Mouse (Mus musculus) urinary bladder, postnatal 10 days (tissue): ENCODE measurements around the gene 4930442H23Rik.
A peak's percentile ranks its signal among the peaks of the same experiment; 100 is the strongest.
"Not testable (repeated sequence)": the region's sequence is repeated elsewhere in the genome, so short reads cannot be mapped to it uniquely, and the experiment has no call there.

Experiments used
- DNase-seq: peaks from one replicate; pipeline ENCODE4 v3.0.0; 2022; ENCODE audit warnings: low spot score

4930442H23Rik gene

GRCm38 (mm10) chr10:81198230-81198629 lies 14.6 kb upstream of the 4930442H23Rik start:
- no peak for DNase-seq

GRCm38 (mm10) chr10:81197305-81197704 lies 13.7 kb upstream of the 4930442H23Rik start:
- no peak for DNase-seq

DNA sequence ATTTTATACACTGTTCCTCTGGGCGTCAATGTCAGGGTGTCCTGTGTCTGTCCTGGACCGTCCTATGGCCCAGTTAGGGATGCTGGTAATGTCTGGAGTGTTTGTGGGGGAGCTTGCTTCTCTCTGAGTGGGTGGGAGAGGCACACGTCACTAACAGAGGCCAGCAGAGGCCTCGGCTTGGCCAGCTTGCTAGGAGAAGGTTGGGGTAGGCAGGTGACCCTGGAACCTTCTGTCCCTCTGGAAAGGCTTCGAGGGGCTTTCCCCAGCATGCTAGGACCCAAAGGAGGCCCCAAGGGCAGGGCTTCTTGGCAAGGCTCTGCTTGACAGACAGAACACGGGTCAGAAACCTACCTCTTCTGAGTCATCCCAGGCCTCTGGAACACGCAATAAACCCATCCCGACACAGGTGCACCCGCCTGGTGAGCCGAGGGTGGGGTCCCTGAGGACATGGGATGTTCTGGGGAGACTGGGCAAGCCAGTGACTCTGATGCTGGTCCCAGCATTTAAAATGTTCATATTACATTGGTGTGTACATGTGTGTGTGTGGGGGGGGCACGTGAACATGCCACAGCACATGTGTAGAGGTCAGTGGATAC lies 12.9 kb upstream of the 4930442H23Rik start:
- DNase-seq, result no peak

GRCm38 (mm10) chr10:81195300-81195699 lies 11.7 kb upstream of the 4930442H23Rik start:
- DNase-seq, result no peak

DNA sequence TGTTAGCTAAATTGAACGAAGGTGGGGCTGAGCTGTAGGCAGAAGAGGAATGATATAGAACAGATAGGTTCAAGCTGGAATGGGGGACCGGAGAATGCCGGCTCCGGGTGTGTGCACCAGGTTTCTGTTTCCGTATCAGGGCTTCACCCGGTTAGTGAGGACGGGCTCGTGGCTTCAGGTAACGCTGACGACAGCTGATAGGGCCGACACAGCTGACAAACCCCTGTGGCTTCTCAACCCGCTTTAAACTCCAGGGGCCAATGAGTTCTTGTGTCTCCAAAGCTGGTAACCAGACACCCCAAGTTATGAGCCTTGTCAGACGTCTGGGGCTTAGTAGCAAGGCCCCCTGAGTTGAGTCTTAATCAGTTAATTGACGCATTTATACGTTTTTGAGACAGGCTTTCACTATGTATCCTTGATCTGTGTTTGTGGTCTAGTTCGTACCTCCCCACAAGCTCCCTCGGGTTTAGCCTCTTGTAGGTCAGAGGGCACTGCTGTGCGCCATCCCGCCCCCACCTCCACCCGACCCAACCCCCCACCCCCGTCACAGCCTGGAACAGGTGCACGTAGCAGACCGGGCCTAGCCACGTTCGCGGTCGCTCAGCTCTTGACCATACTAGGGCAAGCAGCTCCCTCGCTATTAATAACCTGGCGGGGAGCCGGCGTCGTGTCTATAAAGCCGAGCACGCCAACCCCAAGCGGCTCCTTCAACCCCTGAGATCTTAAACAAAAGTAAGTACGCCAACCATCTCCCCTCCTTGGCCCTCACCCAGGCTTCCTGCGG lies 10.5 kb upstream of the 4930442H23Rik start:
- DNase-seq, result no peak

DNA sequence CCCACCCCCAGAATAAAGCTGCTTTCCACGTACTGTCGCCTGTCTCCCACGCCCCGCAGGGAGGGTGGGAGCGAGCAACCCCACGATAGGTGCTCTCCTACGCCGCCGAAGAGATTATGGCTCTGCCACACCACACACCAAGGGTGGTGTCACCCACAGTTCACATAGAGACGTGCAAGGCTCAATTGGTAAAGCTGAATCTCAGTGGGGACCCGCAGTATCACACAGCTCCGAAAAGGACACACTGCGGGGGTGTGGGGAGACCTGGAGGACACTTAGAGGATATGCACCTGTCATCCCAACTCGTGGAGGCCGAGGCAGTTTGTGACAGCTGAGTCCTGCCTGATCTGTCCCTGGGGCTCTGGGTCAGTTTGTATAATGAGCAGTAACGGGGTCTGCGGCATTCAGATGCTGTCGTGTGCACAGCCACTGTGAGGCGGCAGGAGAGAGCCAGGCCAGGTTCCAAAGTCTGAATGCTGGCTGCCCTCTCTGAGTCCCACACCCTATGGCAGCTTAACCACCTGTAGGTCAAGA lies 9.4 kb upstream of the 4930442H23Rik start:
- DNase-seq, result no peak

DNA sequence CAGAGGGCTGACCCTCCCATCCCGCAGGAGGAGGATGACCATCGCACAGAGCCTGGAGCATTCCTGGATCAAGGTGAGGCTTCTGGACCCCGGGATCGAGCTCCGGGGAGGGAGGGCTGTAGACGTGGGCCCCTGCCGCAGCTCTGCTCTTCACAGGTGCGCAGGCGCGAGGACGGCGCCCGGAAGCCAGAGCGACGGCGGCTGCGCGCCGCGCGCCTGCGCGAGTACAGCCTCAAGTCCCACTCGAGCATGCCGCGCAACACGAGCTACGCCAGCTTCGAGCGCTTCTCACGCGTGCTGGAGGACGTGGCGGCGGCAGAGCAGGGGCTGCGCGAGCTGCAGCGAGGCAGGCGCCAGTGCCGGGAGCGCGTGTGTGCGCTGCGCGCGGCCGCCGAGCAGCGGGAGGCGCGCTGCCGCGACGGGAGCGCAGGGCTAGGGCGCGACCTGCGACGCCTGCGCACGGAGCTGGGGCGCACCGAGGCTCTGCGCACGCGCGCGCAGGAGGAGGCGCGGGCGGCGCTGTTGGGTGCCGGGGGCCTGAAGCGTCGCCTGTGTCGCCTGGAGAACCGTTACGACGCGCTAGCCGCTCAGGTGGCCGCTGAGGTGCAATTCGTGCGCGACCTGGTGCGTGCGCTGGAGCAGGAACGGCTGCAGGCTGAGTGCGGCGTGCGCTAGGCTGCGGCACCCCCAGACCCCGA lies 8.8 kb upstream of the 4930442H23Rik start:
- DNase-seq, result no peak

- no peak for DNase-seq
Measured at GRCm38 (mm10) chr10:81191342-81191982, 7.8 kb upstream of the 4930442H23Rik start.

GRCm38 (mm10) chr10:81190912-81191321 lies 7.3 kb upstream of the 4930442H23Rik start:
- no peak for DNase-seq

DNA sequence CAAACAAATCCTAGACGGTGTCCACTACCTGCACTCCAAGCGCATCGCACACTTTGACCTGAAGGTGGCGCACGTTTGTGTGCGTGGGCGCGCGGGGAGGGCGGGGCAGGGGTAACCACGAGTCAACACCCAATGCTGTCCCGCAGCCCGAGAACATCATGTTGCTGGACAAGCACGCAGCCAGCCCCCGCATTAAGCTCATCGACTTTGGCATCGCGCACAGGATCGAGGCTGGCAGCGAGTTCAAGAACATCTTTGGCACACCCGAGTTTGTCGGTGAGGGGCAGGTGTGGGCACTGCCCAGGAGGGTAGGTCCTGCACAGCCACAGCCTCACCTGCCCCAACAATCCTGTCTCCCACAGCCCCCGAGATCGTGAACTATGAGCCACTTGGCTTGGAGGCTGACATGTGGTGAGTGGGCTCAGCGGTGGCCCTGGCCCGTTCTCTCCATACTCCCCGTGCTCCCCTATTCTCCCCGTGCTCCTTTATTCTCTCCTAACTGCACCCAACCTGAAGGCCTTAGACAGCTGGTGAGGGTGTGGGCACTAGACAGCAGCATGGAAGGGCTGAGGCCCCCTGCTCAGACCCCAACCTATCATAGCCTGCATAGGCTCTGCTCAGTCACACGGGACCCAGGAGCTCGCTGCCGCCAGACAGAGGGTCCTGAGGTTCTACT lies 6.7 kb upstream of the 4930442H23Rik start:
- no peak for DNase-seq

- DNase-seq, result no peak
Measured at GRCm38 (mm10) chr10:81189821-81190220, 6.2 kb upstream of the 4930442H23Rik start.

GRCm38 (mm10) chr10:81187161-81187560 lies 3.5 kb upstream of the 4930442H23Rik start:
- no peak for DNase-seq

DNA sequence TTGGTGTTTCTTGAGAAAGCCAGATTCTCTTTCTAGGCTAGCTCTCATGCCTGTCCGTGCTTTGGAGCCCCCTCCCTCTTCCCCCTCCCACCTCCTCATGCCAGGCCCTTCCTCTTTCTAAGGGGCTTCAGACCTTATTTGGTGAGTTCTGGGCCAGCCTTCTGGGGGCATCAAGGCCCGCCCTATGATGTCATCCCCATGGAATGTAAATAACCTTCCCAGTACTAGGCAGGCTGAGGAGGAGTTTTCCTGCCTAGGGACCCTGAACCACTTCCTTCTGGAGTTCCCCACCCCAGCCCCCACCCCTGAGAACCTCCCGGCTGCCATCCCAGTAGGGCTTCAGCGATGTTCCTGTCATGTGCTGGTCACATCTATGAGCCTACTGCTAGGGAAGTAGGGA lies 1.1 kb upstream of the 4930442H23Rik start:
- DNase-seq, result no peak

DNA sequence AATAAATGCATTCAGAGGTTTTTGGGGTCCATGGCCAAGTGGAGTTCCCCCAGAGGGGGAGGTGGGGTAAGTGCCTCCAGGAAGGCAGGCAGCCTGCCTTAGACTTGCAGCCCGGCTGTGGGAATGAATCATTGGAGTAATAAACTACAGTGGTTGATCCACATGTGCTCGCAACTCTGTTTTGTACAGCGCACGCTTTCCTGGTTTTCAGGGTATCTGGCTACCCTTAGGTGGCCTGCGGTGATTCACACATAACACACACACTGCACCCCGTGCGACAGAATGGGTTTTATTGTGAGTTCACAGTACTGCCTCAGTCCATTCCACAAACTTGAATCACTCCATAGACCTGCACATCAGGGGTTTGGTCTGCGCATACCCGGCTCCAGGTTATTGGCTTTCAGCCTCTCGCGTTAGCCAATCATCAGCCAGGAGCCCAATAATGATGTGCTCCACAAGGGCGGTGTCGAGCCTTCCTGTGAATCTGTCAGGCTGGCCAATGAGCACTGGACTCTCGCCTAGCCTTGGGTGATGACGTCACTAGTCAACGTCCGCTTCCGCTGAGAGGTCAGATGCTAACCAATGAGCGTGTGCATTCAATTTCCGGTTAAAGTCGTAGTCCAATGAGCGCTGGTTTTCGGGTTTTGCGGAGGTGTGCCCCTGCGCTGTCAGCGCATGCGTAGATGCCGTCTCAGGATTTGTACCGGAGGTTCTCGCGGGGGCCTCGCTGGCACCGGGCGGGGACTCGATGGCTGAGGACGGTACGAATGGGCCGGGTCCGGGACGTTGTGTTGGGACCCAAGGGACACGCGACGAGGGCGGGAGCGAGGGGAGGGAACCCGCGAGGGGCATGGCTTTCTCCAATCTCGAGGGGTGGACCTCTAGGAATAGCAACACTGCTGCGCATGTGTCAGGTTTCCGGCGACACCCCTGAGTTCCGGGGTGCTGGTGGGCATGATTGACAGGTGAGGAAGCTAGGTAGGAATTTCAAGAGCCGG lies 1.0 kb downstream of the 4930442H23Rik start, which contains the start of gene Dapk3:
Gene Dapk3 (plus strand): TSS at position 670 of the 998 bp plus-strand sequence.
- DNase-seq, result peak; percentile 84

DNA sequence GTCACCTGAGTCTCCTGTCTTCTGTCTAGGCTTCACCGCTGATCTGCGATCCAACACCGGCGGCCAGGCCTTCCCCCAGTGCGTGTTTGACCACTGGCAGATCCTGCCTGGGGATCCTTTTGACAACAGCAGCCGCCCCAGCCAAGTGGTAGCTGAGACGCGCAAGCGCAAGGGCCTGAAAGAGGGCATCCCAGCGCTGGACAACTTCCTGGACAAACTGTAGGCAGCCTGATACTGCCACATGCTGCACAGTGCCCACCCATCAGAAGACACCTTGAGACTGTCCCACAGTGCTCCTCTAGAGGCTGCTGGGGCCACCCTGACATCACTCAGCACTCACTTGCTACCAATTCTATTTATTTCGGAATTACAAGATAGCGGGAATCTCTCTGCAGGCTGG lies 1.8 kb downstream of the 4930442H23Rik start:
- not testable (repeated sequence) for DNase-seq

- no peak for DNase-seq
Measured at GRCm38 (mm10) chr10:81180946-81181345, 2.7 kb downstream of the 4930442H23Rik start.

- no peak for DNase-seq
Measured at GRCm38 (mm10) chr10:81179451-81180342, 4.0 kb downstream of the 4930442H23Rik start.

DNA sequence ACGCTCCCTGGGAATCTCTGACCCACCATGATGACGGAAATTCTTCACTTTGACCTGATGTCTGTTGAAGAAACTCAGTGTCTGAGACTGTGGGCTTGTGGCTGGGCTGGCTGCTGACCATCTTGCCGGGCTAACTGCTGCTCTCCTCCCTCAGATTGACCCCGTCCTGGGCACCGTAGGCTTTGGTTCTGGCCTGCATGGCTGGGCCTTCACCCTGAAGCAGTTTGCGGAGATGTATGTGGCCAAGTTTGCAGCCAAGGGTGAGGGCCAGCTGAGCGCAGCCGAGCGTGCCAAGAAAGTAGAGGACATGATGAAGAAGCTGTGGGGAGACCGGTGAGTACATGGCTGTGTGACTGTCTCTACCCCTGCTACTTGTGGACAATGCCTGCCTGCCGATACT lies 4.7 kb downstream of the 4930442H23Rik start:
- DNase-seq, result no peak
